Mouse (Mus musculus) heart, adult 2 months (tissue): ENCODE results near the gene Larp1.

ENCODE experiments used
- CTCF ChIP-seq: fragments of 200-600 bp; IDR thresholded peaks from 2 replicates; pipeline ENCODE4 v1.8.1; 2022; ENCODE audit warnings: antibody characterized with exemption, mild to moderate bottlenecking, moderate library complexity
- EP300 ChIP-seq: fragments of 200-500 bp; IDR thresholded peaks from 2 replicates; pipeline ENCODE4 v1.6.1; 2011; ENCODE audit warnings: low read depth, low read length, control low read depth; ENCODE audit not compliant: insufficient read depth
- POLR2A ChIP-seq: fragments of 200-500 bp; IDR thresholded peaks from 2 replicates; pipeline ENCODE4 v1.6.1; 2011; ENCODE audit warnings: mild to moderate bottlenecking, low read depth, low read length, control low read depth; ENCODE audit not compliant: insufficient read depth

GRCm38 (mm10) chr11:58094766-58095165 is 85.9 kb downstream of the Larp1 start:
- no peak for TF ChIP-seq CTCF
- TF ChIP-seq EP300, result no peak
- TF ChIP-seq POLR2A, result no peak
